Mouse (Mus musculus): ENCODE measurements around the gene Mgat5.

DNA sequence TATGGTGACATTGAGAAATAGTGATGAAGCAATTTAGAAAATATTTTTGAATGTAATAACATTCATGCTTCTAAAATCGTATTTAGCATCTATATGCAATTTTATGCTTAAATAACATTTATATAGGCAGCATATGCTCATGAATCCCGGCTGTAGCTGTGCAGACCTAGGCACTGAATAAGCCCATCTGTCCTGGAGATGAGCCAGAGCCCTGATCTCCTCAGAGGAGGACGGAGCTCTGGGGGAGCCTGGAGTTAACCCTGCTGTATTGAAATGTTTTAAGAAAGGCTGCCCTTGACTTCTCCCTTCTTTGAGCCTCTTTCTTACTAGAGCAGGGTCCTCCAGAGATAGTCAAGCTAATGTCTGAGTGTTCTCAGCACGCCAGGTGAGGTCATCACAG is 217.8 kb downstream of the Mgat5 start:
- TF ChIP-seq TAL1 (IDR thresholded peaks at IDR 0.05; ENCODE audit: low read length) (no peak), GATA1 (IDR thresholded peaks at IDR 0.05; ENCODE audit: low read length) (no peak)

All from erythroblast, embryonic 14.5 days (primary cell).